Mouse (Mus musculus) adrenal gland, adult 8-10 months (tissue): ENCODE data around the gene Arhgap24. TPM values are rescaled to one million over a fixed set of nuclear protein-coding genes. Genes with fewer than 3 reads are reported as not detected.

Experiments used
- DNase-seq: peaks from one replicate; pipeline ENCODE4 v3.0.0; 2022
- total RNA-seq, 4 experiments: library from RNA; stranded (reverse); gene quantifications; 2 replicates each; pipeline ENCODE4 v1.2.4; 2022

Arhgap24 gene
- total RNA-seq, 4 experiments from 2014 or later: 9.3 to 15.2 (median 11.9) TPM

GRCm38 (mm10) chr5:102677176-102677575, 196.0 kb downstream of the Arhgap24 start:
- no peak for DNase-seq

- DNase-seq: no peak
Observed at GRCm38 (mm10) chr5:102687673-102688072, 206.5 kb downstream of the Arhgap24 start.

- DNase-seq: peak; percentile 18
Observed at GRCm38 (mm10) chr5:102692487-102692886, 211.3 kb downstream of the Arhgap24 start.

GRCm38 (mm10) chr5:102693192-102693591, 212.0 kb downstream of the Arhgap24 start:
- no peak for DNase-seq

GRCm38 (mm10) chr5:102693871-102694270, 212.7 kb downstream of the Arhgap24 start:
- DNase-seq: no peak

GRCm38 (mm10) chr5:102697784-102698183, 216.6 kb downstream of the Arhgap24 start:
- no peak for DNase-seq

GRCm38 (mm10) chr5:102698396-102698795, 217.2 kb downstream of the Arhgap24 start:
- DNase-seq: no peak

GRCm38 (mm10) chr5:102698891-102699290, 217.7 kb downstream of the Arhgap24 start:
- no peak for DNase-seq

GRCm38 (mm10) chr5:102702581-102702980, 221.4 kb downstream of the Arhgap24 start:
- no peak for DNase-seq

GRCm38 (mm10) chr5:102703325-102704099, 222.3 kb downstream of the Arhgap24 start:
- DNase-seq: peak; percentile 24

- DNase-seq: no peak
Observed at GRCm38 (mm10) chr5:102705170-102705569, 224.0 kb downstream of the Arhgap24 start.

GRCm38 (mm10) chr5:102710336-102710735, 229.1 kb downstream of the Arhgap24 start:
- no peak for DNase-seq

- DNase-seq: no peak
Observed at GRCm38 (mm10) chr5:102719368-102719972, 238.3 kb downstream of the Arhgap24 start.

GRCm38 (mm10) chr5:102723558-102723957, 242.4 kb downstream of the Arhgap24 start:
- no peak for DNase-seq

- DNase-seq: no peak
Observed at GRCm38 (mm10) chr5:102724813-102725348, 243.7 kb downstream of the Arhgap24 start.

GRCm38 (mm10) chr5:102725365-102725764, 244.2 kb downstream of the Arhgap24 start:
- DNase-seq: no peak

- DNase-seq: no peak
Observed at GRCm38 (mm10) chr5:102726985-102727384, 245.8 kb downstream of the Arhgap24 start.

GRCm38 (mm10) chr5:102728531-102728930, 247.3 kb downstream of the Arhgap24 start:
- no peak for DNase-seq

GRCm38 (mm10) chr5:102729476-102729875, 248.3 kb downstream of the Arhgap24 start:
- no peak for DNase-seq

GRCm38 (mm10) chr5:102736131-102736530, 254.9 kb downstream of the Arhgap24 start:
- no peak for DNase-seq

GRCm38 (mm10) chr5:102742554-102743255, 261.5 kb downstream of the Arhgap24 start:
- DNase-seq: no peak

GRCm38 (mm10) chr5:102743436-102743835, 262.2 kb downstream of the Arhgap24 start:
- DNase-seq: no peak

- no peak for DNase-seq
Observed at GRCm38 (mm10) chr5:102744051-102744450, 262.9 kb downstream of the Arhgap24 start.
